Mouse (Mus musculus) C2C12 (cell line): ENCODE measurements around the gene Naxe.

Source experiments
- CTCF ChIP-seq: IDR thresholded peaks from one replicate; pipeline ENCODE4 v1.5.1; 2011; ENCODE audit not compliant: control insufficient read depth, insufficient read depth, insufficient read length
- MAX ChIP-seq: IDR thresholded peaks from one replicate; pipeline ENCODE4 v1.6.1; 2011; ENCODE audit warnings: mild to moderate bottlenecking, control low read depth
- MYOD1 ChIP-seq: IDR thresholded peaks from one replicate; pipeline ENCODE4 v1.6.1; 2011; ENCODE audit warnings: low read depth; ENCODE audit not compliant: control insufficient read depth, insufficient read length
- MYOG ChIP-seq: IDR thresholded peaks from one replicate; pipeline ENCODE4 v1.6.1; 2011; ENCODE audit not compliant: control insufficient read depth, insufficient read length; ENCODE audit errors: extremely low read depth

DNA sequence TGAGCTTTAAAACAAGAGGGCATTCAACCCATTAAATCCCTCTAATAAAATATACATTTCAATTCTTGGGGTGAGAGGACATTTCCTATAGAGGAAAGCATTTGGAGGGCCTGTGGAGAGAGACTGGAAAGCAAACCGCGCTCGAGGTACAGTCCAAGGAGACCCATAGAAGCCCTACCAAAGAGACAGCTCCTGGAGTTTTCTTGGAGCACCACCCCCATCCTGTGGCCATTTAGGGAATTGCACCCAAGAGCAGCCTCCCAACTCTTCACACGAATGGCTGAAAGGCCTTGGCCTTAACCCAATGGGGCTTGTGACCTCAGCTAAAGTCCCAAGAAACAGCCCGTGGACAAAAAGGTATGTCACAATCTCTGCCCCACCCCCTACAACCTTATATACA is 13.5 kb upstream of the Naxe start:
- TF ChIP-seq MAX = no peak
- TF ChIP-seq CTCF = peak; percentile 76
- no peak for TF ChIP-seq MYOD1
- no peak for TF ChIP-seq MYOG
